In genomic region chr17:3736936-3737335, GRCm38 (mm10) we compare ENCODE assay signal across 28 mouse cellular contexts. TPM values are rescaled to one million over a fixed set of nuclear protein-coding genes. Genes with fewer than 3 reads are reported as not detected.
DNase-seq lines count a peak whose midpoint lies in the region; ATAC-seq and TF ChIP-seq lines count a peak whose summit lies in the region.
"Had no signal": no experiment of that assay in that cellular context is flagged by ENCODE, and none has a peak within 500 bp of the region (broad histone marks: within the 10 kb centered on the region; RNA-seq: fewer than 3 reads in every experiment).

No protein-coding gene starts in this region.

- H3K4me3 ChIP-seq in lung, embryonic 14.5 days (ENCODE audit: low read depth, low read length), result no peak overlapping the region
- H3K4me3 ChIP-seq: forebrain, embryonic 15.5 days; lung, embryonic 15.5 days had no signal

- peak; percentile 57 for DNase-seq in adrenal gland, adult 2 months
- no peak for DNase-seq in adrenal gland, postnatal 4 days (ENCODE audit: low spot score in 2 of 2)
- DNase-seq in lung, embryonic 14.5 days, result peak; percentile 22
- no peak for DNase-seq in lung, adult 18-20 months
- DNase-seq in adrenal gland, postnatal 14 days, result peak; percentile 56
- DNase-seq in lung, postnatal 25 days (ENCODE audit: low spot score), result peak; percentile 3
- DNase-seq in thymus, postnatal 14 days, result no peak
- no peak for DNase-seq in embryo, embryonic 9.5 days (ENCODE audit: extremely low spot score)
- DNase-seq: cerebellum, adult 8-10 months; kidney, adult 18-20 months; kidney, postnatal 36 days; thymus, postnatal 4 days had no signal

- H3K27ac ChIP-seq in lung, embryonic 14.5 days (ENCODE audit: low read depth), result no peak overlapping the region
- H3K27ac ChIP-seq: forebrain, embryonic 15.5 days; lung, embryonic 15.5 days had no signal

- WGBS in lung, embryonic 14.5 days, result 66% methylated on average over 2 of the region's 2 CpGs

- H3K4me2 ChIP-seq in lung, embryonic 14.5 days, result no peak overlapping the region
- H3K4me2 ChIP-seq: forebrain, embryonic 15.5 days; heart, embryonic 11.5 days; liver, embryonic 11.5 days; lung, embryonic 15.5 days had no signal

- no peaks in the 10 kb centered on the region for H3K36me3 ChIP-seq in lung, embryonic 14.5 days (ENCODE audit: insufficient read depth)
- H3K36me3 ChIP-seq: forebrain, embryonic 15.5 days; lung, embryonic 15.5 days had no signal

- H3K9me3 ChIP-seq in lung, embryonic 14.5 days (ENCODE audit: low read depth, low read length), result no peaks in the 10 kb centered on the region
- H3K9me3 ChIP-seq: forebrain, embryonic 15.5 days; lung, embryonic 15.5 days had no signal

- TF ChIP-seq CTCF in lung, embryonic 14.5 days (IDR thresholded peaks at IDR 0.05; ENCODE audit: low read depth), result no peak

- H3K27me3 ChIP-seq in lung, embryonic 14.5 days (ENCODE audit: insufficient read depth, low read length), result no peaks in the 10 kb centered on the region
- H3K27me3 ChIP-seq: forebrain, embryonic 15.5 days; lung, embryonic 15.5 days had no signal

- ATAC-seq in lung, embryonic 14.5 days (ENCODE audit: insufficient read depth), result no peak
- ATAC-seq: activated CD4-positive, CD25-positive, alpha-beta regulatory T cell, adult 4 months; CD4-positive, CD25-positive, alpha-beta regulatory T cell, adult 4 months; forebrain, embryonic 15.5 days had no signal

- no peak overlapping the region for H3K9ac ChIP-seq in lung, embryonic 14.5 days
- H3K9ac ChIP-seq: forebrain, embryonic 15.5 days; lung, embryonic 15.5 days had no signal

- no peaks in the 10 kb centered on the region for H3K4me1 ChIP-seq in lung, embryonic 14.5 days (ENCODE audit: insufficient read depth)
- H3K4me1 ChIP-seq: forebrain, embryonic 15.5 days; lung, embryonic 15.5 days had no signal

RNA-seq across cellular contexts. Expression of gene Nox3, which starts 40.9 kb away (rescaled TPM):
- total RNA-seq in adrenal gland, adult 2 months (2021), result not detected
- not detected in 2 replicates for polyA plus RNA-seq in adrenal gland, adult 2 months (2012; rRNA removed)
- total RNA-seq in adrenal gland, postnatal 4 days (2021), result not detected
- polyA plus RNA-seq in lung, embryonic 14.5 days (2014; fragmentation: Nextera tagmentation; extraction: Ambion mirVana), result not detected in 2 replicates
- not detected in 2 replicates for total RNA-seq in adrenal gland, postnatal 14 days (2021)
- total RNA-seq: ES-E14; gastrocnemius, adult 18-20 months; gastrocnemius, postnatal 4 days; heart, postnatal 10 days; layer of hippocampus, postnatal 14 days; megakaryocyte-erythroid progenitor cell, adult 5-6 weeks; midbrain, postnatal 0 days had no signal
- polyA plus RNA-seq: activated CD4-positive, CD25-positive, alpha-beta regulatory T cell, adult 4 months; CD4-positive, CD25-positive, alpha-beta regulatory T cell, adult 4 months; embryonic facial prominence, embryonic 11.5 days; forebrain, embryonic 15.5 days; heart, embryonic 11.5 days; limb, embryonic 11.5 days; liver, embryonic 11.5 days; lung, embryonic 15.5 days; midbrain, postnatal 0 days; small intestine, adult 2 months had no signal

Comparison
In these comparisons a context has a peak if more than half of its experiments do, and no peak if none do; other contexts are left out.
1. DNase-seq: peak in adrenal gland, adult 2 months (single experiment), lung, embryonic 14.5 days (single experiment), adrenal gland, postnatal 14 days (single experiment) and lung, postnatal 25 days (single experiment); none in adrenal gland, postnatal 4 days (0 of 2), lung, adult 18-20 months (0 of 2), thymus, postnatal 14 days (single experiment) and embryo, embryonic 9.5 days (single experiment).